Mouse (Mus musculus) hindbrain, embryonic 11.5 days (tissue): ENCODE measurements around the gene Nr2e3. TPM values are rescaled to one million over a fixed set of nuclear protein-coding genes. Genes with fewer than 3 reads are reported as not detected.

ENCODE experiments used
- ATAC-seq: fragments of 200-750 bp; cut with Nextera tagmentation; 2 replicates; pipeline ENCODE4 v1.8.0; 2017; ENCODE audit warnings: mild to moderate bottlenecking, moderate TSS enrichment, moderate library complexity; ENCODE audit not compliant: low FRiP score
- DNase-seq: peaks from one replicate; pipeline ENCODE4 v3.0.0-alpha.2; 2015; ENCODE audit warnings: low spot score
- H3K27ac ChIP-seq: fragments of 300-500 bp; sonication (generic); 2 replicates; pipeline ENCODE4 v1.5.1; 2014; ENCODE audit warnings: mild to moderate bottlenecking, low read depth, low read length
- H3K27me3 ChIP-seq: fragments of 300-500 bp; sonication (generic); 2 replicates; pipeline ENCODE4 v1.6.1; 2014; ENCODE audit warnings: mild to moderate bottlenecking, low read length, moderate library complexity, mixed read lengths; ENCODE audit not compliant: control insufficient read depth, insufficient read depth
- H3K36me3 ChIP-seq: fragments of 300-500 bp; sonication (generic); 2 replicates; pipeline ENCODE4 v1.6.1; 2014; ENCODE audit warnings: mild to moderate bottlenecking, low read length, moderate library complexity, mixed read lengths; ENCODE audit not compliant: control insufficient read depth, insufficient read depth
- H3K4me1 ChIP-seq: fragments of 300-500 bp; sonication (generic); replicated peaks from 2 replicates; pipeline ENCODE4 v1.6.1; 2014; ENCODE audit warnings: low read length, mixed read lengths; ENCODE audit not compliant: control insufficient read depth, insufficient read depth
- H3K4me2 ChIP-seq: fragments of 300-500 bp; sonication (generic); replicated peaks from 2 replicates; pipeline ENCODE4 v1.6.1; 2014; ENCODE audit warnings: mild to moderate bottlenecking, low read depth, low read length
- H3K4me3 ChIP-seq: fragments of 300-500 bp; sonication (generic); 2 replicates; pipeline ENCODE4 v1.5.1; 2014; ENCODE audit warnings: low read depth, low read length
- H3K9ac ChIP-seq: fragments of 300-500 bp; sonication (generic); 2 replicates; pipeline ENCODE4 v1.6.1; 2014; ENCODE audit warnings: low read depth, low read length
- H3K9me3 ChIP-seq: fragments of 300-500 bp; sonication (generic); 2 replicates; pipeline ENCODE4 v1.6.1; 2016; ENCODE audit warnings: low read length; ENCODE audit not compliant: control insufficient read depth
- WGBS: fragments of 180-500 bp; shearing (Covaris S2); extraction: QIAGEN DNeasy Blood & Tissue Kit; methylation state at CpG from one replicate; pipeline ENCODE4 v1.1.7; 2014; 5-methylcytosine and 5-hydroxymethylcytosine counted together
- polyA plus RNA-seq: library from polyadenylated mRNA; unstranded; fragments of >200 nt; fragmentation: Nextera tagmentation; extraction: Ambion mirVana; gene quantifications from 2 replicates; pipeline ENCODE4 v1.2.1, GENCODE M21; 2014

Nr2e3 gene
- polyA plus RNA-seq, 1 experiment from 2014 or later: not detected

DNA sequence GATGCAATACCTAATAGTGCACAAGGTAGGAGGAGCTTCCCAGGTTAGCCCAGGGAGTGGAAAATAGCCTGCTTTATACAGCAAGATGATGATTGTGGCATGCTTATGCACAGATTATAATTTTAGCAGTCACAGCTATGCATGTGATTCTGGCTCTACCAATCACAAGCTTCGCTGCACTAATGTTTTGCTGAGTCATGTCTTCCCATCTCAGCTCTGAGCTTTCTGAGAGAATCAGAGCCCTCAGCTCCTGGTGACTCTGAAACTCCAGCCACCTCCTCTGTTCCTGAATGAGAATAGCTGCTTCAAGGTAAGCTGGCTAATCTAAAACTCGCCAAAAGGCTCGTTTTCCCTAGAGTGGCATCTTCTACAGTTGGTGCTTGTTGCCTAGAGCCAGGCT, 30.2 kb downstream of the Nr2e3 start:
- no peak overlapping the region for H3K9ac ChIP-seq
- H3K27me3 ChIP-seq: no peaks in the 10 kb centered on the region
- no peak overlapping the region for H3K4me3 ChIP-seq
- H3K4me2 ChIP-seq: no peak overlapping the region
- DNase-seq (no peak), ATAC-seq (no peak)
- H3K9me3 ChIP-seq: no peaks in the 10 kb centered on the region
- H3K4me1 ChIP-seq: no peaks in the 10 kb centered on the region
- 82% methylated on average over 3 of the region's 3 CpGs for WGBS
- H3K36me3 ChIP-seq: no peaks in the 10 kb centered on the region
- no peak overlapping the region for H3K27ac ChIP-seq

GRCm38 (mm10) chr9:59914761-59915160, 45.7 kb downstream of the Nr2e3 start:
- DNase-seq (no peak), ATAC-seq (no peak)
- Histone ChIP-seq H3K36me3 (no peaks in the 10 kb centered on the region), H3K4me1 (no peaks in the 10 kb centered on the region), H3K9ac (no peak overlapping the region), H3K27ac (no peak overlapping the region), H3K9me3 (no peaks in the 10 kb centered on the region), H3K27me3 (no peaks in the 10 kb centered on the region), H3K4me3 (no peak overlapping the region), H3K4me2 (no peak overlapping the region)
- 85% methylated on average over 1 of the region's 1 CpGs for WGBS

DNA sequence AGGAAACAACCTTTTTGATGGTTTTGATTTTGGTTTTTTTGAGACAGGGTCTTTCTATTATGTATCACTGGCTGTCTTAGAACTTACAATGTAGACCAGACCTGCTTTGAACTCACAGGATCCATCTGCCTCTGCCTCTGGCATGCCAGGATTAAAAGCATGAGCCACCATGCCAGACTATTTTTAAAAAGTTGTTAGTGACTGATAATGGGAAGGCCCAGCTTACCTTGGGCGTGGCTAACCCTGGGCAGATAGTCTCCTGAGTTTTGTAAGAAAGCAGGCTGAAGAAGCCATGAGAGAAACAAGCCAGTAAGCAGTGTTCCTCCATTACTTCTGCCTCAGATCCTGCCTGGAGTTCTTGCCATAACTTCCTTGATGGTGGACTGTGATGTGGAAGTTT, 57.1 kb downstream of the Nr2e3 start:
- H3K36me3 ChIP-seq: no peaks in the 10 kb centered on the region
- no peaks in the 10 kb centered on the region for H3K9me3 ChIP-seq
- H3K4me3 ChIP-seq: no peak overlapping the region
- WGBS: 91% methylated on average over 1 of the region's 1 CpGs
- H3K4me1 ChIP-seq: no peaks in the 10 kb centered on the region
- no peak overlapping the region for H3K27ac ChIP-seq
- no peak for ATAC-seq
- no peak overlapping the region for H3K9ac ChIP-seq
- H3K4me2 ChIP-seq: no peak overlapping the region
- H3K27me3 ChIP-seq: no peaks in the 10 kb centered on the region
- DNase-seq: no peak

Other genes starting within 250 kb of the Nr2e3 start
- 22.8 and 24.1 TPM in 2 replicates for gene Senp8, start 209.9 kb downstream of the Nr2e3 start, polyA plus RNA-seq
- 22.2 and 25.3 TPM in 2 replicates for gene Myo9a, start 209.8 kb downstream of the Nr2e3 start, polyA plus RNA-seq